Mouse (Mus musculus) spleen, adult 2 months (tissue): ENCODE measurements around the gene Synpr.

Source experiments
- CTCF ChIP-seq: fragments of 200-500 bp; IDR thresholded peaks from 2 replicates; pipeline ENCODE4 v1.5.1; 2011; ENCODE audit warnings: mild to moderate bottlenecking, inconsistent platforms; ENCODE audit not compliant: insufficient read depth, insufficient read length, insufficient replicate concordance; ENCODE audit errors: extremely low read depth
- POLR2A ChIP-seq: fragments of 200-500 bp; IDR thresholded peaks from 2 replicates; pipeline ENCODE4 v1.6.1; 2011; ENCODE audit warnings: low read depth, low read length, inconsistent platforms

- no peak for TF ChIP-seq POLR2A
- no peak for TF ChIP-seq CTCF
Observed at GRCm38 (mm10) chr14:13247431-13247830, 37.1 kb upstream of the Synpr start.
